Mouse (Mus musculus) spleen, adult 2 months (tissue): ENCODE data around the gene Gnb1l. TPM values are rescaled to one million over a fixed set of nuclear protein-coding genes. Genes with fewer than 3 reads are reported as not detected.

Source experiments
- DNase-seq, 2 experiments: peaks; one replicate each; pipeline versions ENCODE4 v3.0.0 to v3.0.0-alpha.2; 2012 to 2021; ENCODE audit warnings: low spot score in 2 of 2, low read depth in 1 of 2
- H3K27ac ChIP-seq: fragments of 200-500 bp; 2 replicates; pipeline ENCODE4 v1.5.1; 2012; ENCODE audit warnings: low read length, inconsistent platforms; ENCODE audit not compliant: insufficient read depth
- H3K27me3 ChIP-seq: fragments of 200-500 bp; 2 replicates; pipeline ENCODE4 v1.6.1; 2012; ENCODE audit warnings: mild to moderate bottlenecking, moderate library complexity, low read length, inconsistent platforms; ENCODE audit not compliant: control insufficient read depth, insufficient read depth
- H3K36me3 ChIP-seq: fragments of 200-500 bp; 2 replicates; pipeline ENCODE4 v1.6.1; 2012; ENCODE audit warnings: mild to moderate bottlenecking, low read length, inconsistent platforms; ENCODE audit not compliant: control insufficient read depth, insufficient read depth
- H3K4me1 ChIP-seq: fragments of 200-500 bp; 2 replicates; pipeline ENCODE4 v1.6.1; 2011; ENCODE audit warnings: inconsistent platforms; ENCODE audit not compliant: control insufficient read depth, insufficient read depth, insufficient read length
- H3K4me3 ChIP-seq: fragments of 200-500 bp; 2 replicates; pipeline ENCODE4 v1.5.1; 2011; ENCODE audit warnings: mild to moderate bottlenecking, inconsistent platforms; ENCODE audit not compliant: insufficient read depth, insufficient read length; ENCODE audit errors: extremely low read depth
- CTCF ChIP-seq: fragments of 200-500 bp; IDR thresholded peaks from 2 replicates; pipeline ENCODE4 v1.5.1; 2011; ENCODE audit warnings: mild to moderate bottlenecking, inconsistent platforms; ENCODE audit not compliant: insufficient read depth, insufficient read length, insufficient replicate concordance; ENCODE audit errors: extremely low read depth
- POLR2A ChIP-seq: fragments of 200-500 bp; IDR thresholded peaks from 2 replicates; pipeline ENCODE4 v1.6.1; 2011; ENCODE audit warnings: low read depth, low read length, inconsistent platforms
- WGBS: fragments of 180-500 bp; shearing (Covaris S2); methylation state at CpG from one replicate; pipeline ENCODE4 v1.1.7; 2018; 5-methylcytosine and 5-hydroxymethylcytosine counted together
- polyA plus RNA-seq: library from polyadenylated mRNA; depleted of rRNA; stranded (reverse); fragments of >200 nt; gene quantifications from 2 replicates; pipeline ENCODE4 v1.2.3, GENCODE M21; 2012

Gnb1l gene
- polyA plus RNA-seq, 1 experiment, result 11.3 TPM

GRCm38 (mm10) chr16:18589080-18589621 is 90.6 kb downstream of the Gnb1l start:
- DNase-seq, result no peak
- Histone ChIP-seq H3K27me3 (peaks cover 32% of the 10 kb centered on the region), H3K27ac (no peak overlapping the region), H3K4me1 (peaks cover 5% of the 10 kb centered on the region; the same call in 1 of the 2 replicates), H3K4me3 (no peak overlapping the region), H3K36me3 (no peaks in the 10 kb centered on the region)
- 61% methylated on average over 9 of the region's 9 CpGs for WGBS
- no peak for TF ChIP-seq POLR2A
- no peak for TF ChIP-seq CTCF

GRCm38 (mm10) chr16:18589804-18590790 is 91.6 kb downstream of the Gnb1l start, which contains the start of gene Tbx1:
TSS of gene Tbx1 (minus strand) at chr16:18590671.
- H3K27me3 ChIP-seq, result peaks cover 30% of the 10 kb centered on the region
- DNase-seq, result peak in 1 of 2 experiments; percentile 34

GRCm38 (mm10) chr16:18591047-18592018 is 92.8 kb downstream of the Gnb1l start:
- DNase-seq, result no peak

More at GRCm38 (mm10) chr16:18589804-18590790, 91.6 kb downstream of the Gnb1l start, which contains the start of gene Tbx1:
- Histone ChIP-seq H3K4me3 (peak within 1 kb of the TSS; percentile 53), H3K27ac (no peak within 1 kb of the TSS), H3K4me1 (peaks cover 5% of the 10 kb centered on the region; the same call in 1 of the 2 replicates), H3K36me3 (no peaks in the 10 kb centered on the region)
- WGBS, result 4% methylated on average over 48 of the region's 48 CpGs
- TF ChIP-seq POLR2A (no peak), CTCF (peak; percentile 44; the same call in 1 of the 2 replicates)

GRCm38 (mm10) chr16:18593930-18594329 is 95.4 kb downstream of the Gnb1l start:
- H3K4me3 ChIP-seq, result no peak overlapping the region

More at GRCm38 (mm10) chr16:18591047-18592018, 92.8 kb downstream of the Gnb1l start:
- no peak overlapping the region for H3K4me3 ChIP-seq
- 13% methylated on average over 59 of the region's 59 CpGs for WGBS
- H3K27ac ChIP-seq, result no peak overlapping the region
- H3K36me3 ChIP-seq, result no peaks in the 10 kb centered on the region
- TF ChIP-seq CTCF (no peak), POLR2A (no peak)
- H3K27me3 ChIP-seq, result peaks cover 27% of the 10 kb centered on the region
- peaks cover 3% of the 10 kb centered on the region; the same call in 1 of the 2 replicates for H3K4me1 ChIP-seq

GRCm38 (mm10) chr16:18596255-18596654 is 97.7 kb downstream of the Gnb1l start:
- TF ChIP-seq POLR2A, result no peak
- TF ChIP-seq CTCF, result no peak
- no peaks in the 10 kb centered on the region for H3K36me3 ChIP-seq
- no peak for DNase-seq
- 86% methylated on average over 5 of the region's 5 CpGs for WGBS
- no peaks in the 10 kb centered on the region for H3K4me1 ChIP-seq
- H3K27ac ChIP-seq, result no peak overlapping the region
- H3K27me3 ChIP-seq, result peaks cover 10% of the 10 kb centered on the region
- no peak overlapping the region for H3K4me3 ChIP-seq

More at GRCm38 (mm10) chr16:18593930-18594329, 95.4 kb downstream of the Gnb1l start:
- no peak for TF ChIP-seq POLR2A
- TF ChIP-seq CTCF, result no peak
- DNase-seq, result no peak
- Histone ChIP-seq H3K4me1 (peaks cover 2% of the 10 kb centered on the region; the same call in 1 of the 2 replicates), H3K27ac (no peak overlapping the region), H3K27me3 (peaks cover 12% of the 10 kb centered on the region), H3K36me3 (no peaks in the 10 kb centered on the region)
- WGBS, result 78% methylated on average over 2 of the region's 2 CpGs

GRCm38 (mm10) chr16:18598006-18598405 is 99.5 kb downstream of the Gnb1l start:
- peaks cover 2% of the 10 kb centered on the region; the same call in 1 of the 2 replicates for H3K27me3 ChIP-seq
- H3K27ac ChIP-seq, result no peak overlapping the region
- WGBS, result 73% methylated on average over 3 of the region's 3 CpGs
- TF ChIP-seq CTCF, result no peak
- no peak for TF ChIP-seq POLR2A
- no peak overlapping the region for H3K4me3 ChIP-seq
- H3K36me3 ChIP-seq, result no peaks in the 10 kb centered on the region
- DNase-seq, result no peak
- no peaks in the 10 kb centered on the region for H3K4me1 ChIP-seq
